Mouse (Mus musculus) urinary bladder, postnatal 10 days (tissue): ENCODE measurements around the gene Espn.

Experiments used
- DNase-seq: peaks from one replicate; pipeline ENCODE4 v3.0.0; 2022; ENCODE audit warnings: low spot score

Espn gene

GRCm38 (mm10) chr4:152125161-152126025, 26.8 kb downstream of the Espn start:
- no peak for DNase-seq

GRCm38 (mm10) chr4:152124361-152124961, 27.7 kb downstream of the Espn start:
- DNase-seq, result no peak

GRCm38 (mm10) chr4:152121183-152121505, 31.0 kb downstream of the Espn start:
- no peak for DNase-seq

GRCm38 (mm10) chr4:152120311-152121182, 31.6 kb downstream of the Espn start:
- no peak for DNase-seq

DNA sequence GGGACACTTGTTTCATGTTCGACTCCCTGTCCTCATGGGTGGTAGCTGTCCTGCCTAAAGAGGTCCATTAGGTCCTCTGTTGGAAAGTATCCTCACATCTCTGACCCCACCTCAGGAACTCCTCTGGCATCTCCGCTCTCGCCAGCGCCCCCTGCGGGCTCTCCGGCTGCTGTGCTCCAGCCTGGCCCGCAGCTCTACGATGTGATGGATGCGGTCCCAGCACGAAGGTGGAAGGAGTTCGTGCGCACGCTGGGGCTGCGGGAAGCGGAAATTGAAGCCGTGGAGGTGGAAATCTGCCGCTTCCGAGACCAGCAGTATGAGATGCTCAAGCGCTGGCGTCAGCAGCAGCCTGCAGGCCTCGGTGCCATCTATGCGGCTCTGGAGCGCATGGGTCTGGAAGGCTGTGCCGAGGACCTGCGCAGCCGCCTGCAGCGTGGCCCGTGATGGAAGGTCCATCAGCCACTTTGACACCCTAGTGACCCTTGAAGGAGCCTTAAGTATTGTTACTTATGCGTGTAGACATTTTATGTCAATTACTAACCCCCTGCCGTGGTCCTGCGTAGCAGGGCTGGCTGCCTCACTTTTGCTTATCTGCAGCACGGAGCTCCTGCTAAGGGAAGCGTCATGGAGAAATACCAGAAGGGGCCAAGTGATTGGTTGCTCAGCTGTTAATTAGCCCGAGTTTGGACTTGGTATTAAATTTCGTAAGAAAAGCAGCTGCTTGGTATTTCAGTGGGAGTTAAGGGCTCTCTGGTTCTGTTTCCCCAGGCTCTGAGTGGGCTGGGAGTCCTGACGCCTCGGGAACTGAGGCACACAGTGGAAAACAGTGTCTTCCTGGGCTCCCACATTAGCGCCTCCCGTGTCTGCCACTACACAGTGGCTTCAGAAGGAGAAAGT, 32.5 kb downstream of the Espn start:
- no peak for DNase-seq

DNA sequence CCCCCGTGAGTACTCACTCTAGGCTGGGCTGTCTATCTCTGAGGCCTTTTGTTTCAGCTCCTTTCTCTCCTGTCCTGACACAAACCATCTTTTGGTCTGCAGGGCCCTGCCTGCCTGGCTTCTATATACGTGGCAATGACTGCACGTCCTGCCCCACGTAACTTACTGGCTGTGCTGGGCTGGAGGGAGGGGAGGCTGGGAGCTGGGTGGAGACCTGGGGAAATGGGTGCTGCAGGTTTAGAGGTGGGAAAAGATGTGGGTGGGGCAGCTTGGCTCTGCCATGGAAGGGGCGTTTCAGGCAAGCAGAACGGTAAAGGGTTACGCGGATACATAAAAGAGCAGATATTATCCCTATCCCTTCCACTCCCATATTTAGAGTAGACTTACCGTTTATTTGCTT, 34.6 kb downstream of the Espn start:
- no peak for DNase-seq

DNA sequence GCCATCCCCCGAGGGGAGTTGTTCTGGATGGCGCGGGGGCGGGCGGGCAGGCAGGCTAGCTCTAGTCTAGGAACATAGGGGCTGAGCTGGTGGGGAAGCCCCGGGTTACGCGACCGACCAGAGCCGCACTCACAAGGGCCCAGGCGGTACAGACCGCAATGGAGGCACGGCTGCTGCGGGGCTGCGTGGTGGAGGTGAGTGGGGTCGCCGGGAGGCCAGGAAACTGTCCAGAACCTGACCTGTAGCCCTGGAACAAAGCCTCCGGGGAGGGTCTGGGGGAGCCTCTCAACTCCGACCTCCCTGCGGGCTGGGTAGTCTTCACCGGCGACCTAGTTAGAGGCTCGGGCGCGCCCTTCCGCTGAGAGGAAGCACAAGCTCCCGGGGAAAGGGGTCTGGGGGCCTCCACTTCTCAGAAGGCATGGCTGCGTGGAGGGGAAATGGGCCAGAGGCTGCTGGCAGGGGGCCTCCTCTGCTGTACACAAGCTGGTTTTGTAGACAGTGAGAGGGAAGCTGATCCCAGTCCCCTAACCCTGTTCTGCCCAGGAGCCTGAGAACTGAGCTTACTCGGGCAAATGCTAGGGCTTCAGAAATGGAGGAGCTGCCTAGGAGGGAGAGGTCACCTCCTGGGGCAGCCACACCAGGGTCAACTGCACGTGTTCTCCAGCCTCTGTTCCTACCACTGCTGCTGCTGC, 36.1 kb downstream of the Espn start, which contains the start of gene Tnfrsf25:
Gene Tnfrsf25, plus strand, starts transcription at position 14 of the 692 bp plus-strand sequence.
- no peak for DNase-seq

GRCm38 (mm10) chr4:152114080-152114479, 38.1 kb downstream of the Espn start:
- no peak for DNase-seq

- no peak for DNase-seq
These were observed 39.8 kb downstream of the Espn start for GRCm38 (mm10) chr4:152112329-152112728.

DNA sequence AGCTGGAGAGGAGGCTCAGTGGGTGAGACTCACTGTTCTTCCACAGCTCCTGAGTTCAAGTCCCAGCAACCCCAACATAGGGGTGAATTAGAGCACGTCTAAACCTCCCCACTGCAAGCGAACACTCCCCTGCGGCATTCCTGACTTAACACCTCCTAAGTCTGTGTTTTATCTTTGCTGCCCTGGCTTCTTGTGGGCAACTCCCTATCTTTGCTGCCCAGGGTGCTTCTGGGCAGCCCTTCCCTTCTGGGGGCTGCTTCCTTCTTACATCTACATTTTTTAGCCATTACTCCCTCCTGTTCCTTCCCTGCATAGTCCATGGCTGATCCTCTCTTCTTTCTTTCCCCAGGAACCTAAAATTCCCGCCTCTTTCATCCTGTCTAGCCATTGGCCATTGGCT, 41.5 kb downstream of the Espn start:
- DNase-seq, result no peak

- DNase-seq, result no peak
These were observed 42.7 kb downstream of the Espn start for GRCm38 (mm10) chr4:152109509-152109908.

- DNase-seq, result no peak
These were observed 43.5 kb downstream of the Espn start for GRCm38 (mm10) chr4:152108673-152109072.

DNA sequence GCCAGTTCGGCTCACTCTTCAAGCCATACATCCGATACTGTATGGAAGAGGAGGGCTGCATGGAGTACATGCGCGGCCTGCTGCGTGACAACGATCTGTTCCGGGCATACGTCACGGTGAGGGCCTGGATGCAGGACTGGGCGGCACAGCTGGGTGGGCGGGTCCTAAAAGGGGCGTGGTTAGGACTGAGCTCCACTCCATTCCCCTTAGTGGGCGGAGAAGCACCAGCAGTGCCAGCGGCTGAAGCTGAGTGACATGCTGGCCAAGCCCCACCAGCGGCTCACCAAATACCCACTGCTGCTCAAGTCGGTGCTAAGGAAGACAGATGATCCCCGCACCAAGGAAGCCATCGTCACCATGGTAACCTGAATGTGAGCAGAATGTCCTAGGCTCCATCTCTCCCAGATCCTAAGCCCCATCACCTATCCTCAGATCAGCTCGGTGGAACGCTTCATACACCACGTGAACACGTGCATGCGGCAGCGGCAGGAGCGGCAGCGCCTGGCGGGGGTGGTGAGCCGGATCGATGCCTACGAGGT, 44.1 kb downstream of the Espn start:
- peak; percentile 47 for DNase-seq

DNA sequence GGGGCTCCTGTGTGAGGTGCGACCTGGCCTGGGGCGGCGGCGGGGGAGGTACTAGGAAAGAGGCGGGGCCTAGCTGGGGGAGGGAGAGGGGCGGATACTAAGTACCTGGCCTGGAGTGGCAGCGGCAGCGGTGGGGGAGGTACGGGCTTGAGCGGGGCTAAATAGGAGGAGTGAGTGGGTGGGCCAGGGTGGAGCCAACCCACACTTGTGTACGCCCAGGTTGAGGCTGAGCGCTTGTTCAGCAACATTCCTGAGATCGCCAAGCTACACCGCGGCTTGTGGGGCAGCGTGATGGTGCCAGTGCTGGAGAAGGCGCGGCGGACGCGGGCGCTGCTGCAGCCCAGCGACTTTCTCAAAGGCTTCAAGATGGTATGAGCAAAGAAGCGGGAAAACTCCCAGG, 44.7 kb downstream of the Espn start:
- peak; percentile 48 for DNase-seq

GRCm38 (mm10) chr4:152106746-152107145, 45.4 kb downstream of the Espn start:
- DNase-seq, result no peak

DNA sequence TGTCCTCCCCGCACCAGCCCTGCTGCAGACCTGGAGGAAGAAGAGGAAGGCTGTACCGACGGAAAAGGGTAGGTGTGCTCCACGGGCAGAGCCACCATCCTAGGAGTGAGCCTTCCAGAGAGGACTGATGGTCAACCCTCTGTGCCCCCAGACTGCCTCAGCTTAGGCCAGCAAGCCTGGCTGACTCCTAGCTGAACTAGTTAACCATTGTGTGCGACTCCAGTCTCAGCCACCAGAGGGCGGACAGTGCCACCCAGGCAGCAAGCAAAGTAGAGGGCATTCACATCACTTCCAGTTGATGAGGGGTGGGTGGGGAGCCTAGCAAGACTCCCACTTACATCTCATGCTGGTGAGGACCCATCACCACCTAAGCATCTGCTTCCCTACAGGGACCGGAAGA, 49.1 kb downstream of the Espn start:
- no peak for DNase-seq

GRCm38 (mm10) chr4:152101921-152102320, 50.2 kb downstream of the Espn start:
- DNase-seq, result no peak

DNA sequence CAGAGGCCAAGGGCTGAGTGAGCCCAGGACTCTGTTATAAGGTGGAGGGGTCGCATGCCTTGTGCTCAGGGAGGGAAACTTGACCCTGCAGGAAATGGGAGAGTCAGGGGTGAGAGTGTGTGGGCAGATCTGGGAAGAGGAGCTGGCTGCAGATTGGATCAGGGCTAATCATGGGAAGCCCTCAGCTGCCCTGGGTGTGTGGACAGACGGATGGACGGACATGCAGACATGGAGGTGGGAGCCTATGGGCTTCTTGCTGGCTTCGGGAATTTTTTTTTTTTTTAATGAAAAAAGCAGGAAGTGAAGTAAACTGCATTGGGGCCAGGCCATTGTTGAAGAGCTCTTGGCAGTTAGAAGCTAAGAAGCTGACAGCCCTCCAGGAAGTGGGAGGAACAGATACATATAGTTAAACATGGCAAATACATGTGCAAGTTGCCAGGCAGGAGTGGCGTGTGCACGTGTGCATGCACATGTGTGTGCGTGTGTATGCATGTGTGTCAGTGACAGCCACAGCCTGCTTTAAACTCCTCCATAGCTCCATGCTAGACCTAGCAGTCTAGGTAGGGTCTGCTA, 51.0 kb downstream of the Espn start:
- no peak for DNase-seq

DNA sequence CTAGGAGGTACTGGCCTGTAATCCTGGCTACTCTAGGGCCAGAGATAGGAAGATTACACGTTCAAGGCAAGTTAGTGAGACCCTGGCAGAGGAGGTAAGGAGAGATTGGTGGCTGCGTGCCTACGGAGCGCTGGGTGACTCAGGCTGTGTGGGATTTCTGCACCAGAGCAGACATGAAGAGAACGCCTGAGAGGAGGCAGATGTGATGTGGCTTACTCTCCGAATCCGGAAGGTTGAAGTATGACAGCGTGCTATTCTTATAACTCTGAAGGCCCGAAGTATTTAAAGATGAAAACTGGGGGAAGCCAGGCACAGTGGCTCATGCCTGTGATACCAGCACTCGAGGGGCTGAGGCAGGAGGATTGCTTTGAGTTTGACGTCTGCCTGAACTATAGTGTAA, 51.6 kb downstream of the Espn start:
- no peak for DNase-seq
